Mouse (Mus musculus) neural tube, embryonic 15.5 days (tissue): ENCODE measurements around the gene Npdc1. TPM values are rescaled to one million over a fixed set of nuclear protein-coding genes. Genes with fewer than 3 reads are reported as not detected.

Experiments used
- ATAC-seq: fragments of 200-750 bp; cut with Nextera tagmentation; 2 replicates; pipeline ENCODE4 v1.8.0; 2017; ENCODE audit warnings: mild to moderate bottlenecking, moderate TSS enrichment, moderate library complexity; ENCODE audit not compliant: low FRiP score
- H3K27ac ChIP-seq: fragments of 300-500 bp; sonication (generic); replicated peaks from 2 replicates; pipeline ENCODE4 v1.5.1; 2015; ENCODE audit warnings: mild to moderate bottlenecking, inconsistent platforms
- H3K27me3 ChIP-seq: fragments of 300-500 bp; sonication (generic); replicated peaks from 2 replicates; pipeline ENCODE4 v1.6.1; 2015; ENCODE audit warnings: inconsistent platforms
- H3K36me3 ChIP-seq: fragments of 300-500 bp; sonication (generic); 2 replicates; pipeline ENCODE4 v1.6.1; 2015; ENCODE audit warnings: inconsistent platforms
- H3K4me1 ChIP-seq: fragments of 300-500 bp; sonication (generic); 2 replicates; pipeline ENCODE4 v1.6.1; 2015; ENCODE audit warnings: inconsistent platforms
- H3K4me2 ChIP-seq: fragments of 300-500 bp; sonication (generic); 2 replicates; pipeline ENCODE4 v1.6.1; 2015; ENCODE audit warnings: inconsistent platforms, mild to moderate bottlenecking, moderate library complexity
- H3K4me3 ChIP-seq: fragments of 300-500 bp; sonication (generic); replicated peaks from 2 replicates; pipeline ENCODE4 v1.5.1; 2015; ENCODE audit warnings: mild to moderate bottlenecking, inconsistent platforms
- H3K9ac ChIP-seq: fragments of 300-500 bp; sonication (generic); replicated peaks from 2 replicates; pipeline ENCODE4 v1.6.1; 2015; ENCODE audit warnings: mild to moderate bottlenecking, inconsistent platforms
- H3K9me3 ChIP-seq: fragments of 300-500 bp; sonication (generic); replicated peaks from 2 replicates; pipeline ENCODE4 v1.6.1; 2016; ENCODE audit warnings: inconsistent platforms
- WGBS: fragments of 180-500 bp; shearing (Covaris S2); methylation state at CpG from one replicate; pipeline ENCODE4 v1.1.7; 2015; ENCODE audit warnings: mixed read lengths; 5-methylcytosine and 5-hydroxymethylcytosine counted together
- polyA plus RNA-seq: library from polyadenylated mRNA; unstranded; fragments of >200 nt; fragmentation: Nextera tagmentation; extraction: Ambion mirVana; gene quantifications from 2 replicates; pipeline ENCODE4 v1.2.1, GENCODE M21; 2015

Gene Npdc1
- polyA plus RNA-seq, 1 experiment from 2014 or later = 483 TPM

- H3K27ac ChIP-seq = no peak within 1 kb of the TSS
- 75% methylated on average over 17 of the region's 17 CpGs for WGBS
- peaks cover 3% of the 10 kb centered on the region; the same call in 1 of the 2 replicates for H3K4me1 ChIP-seq
- no peaks in the 10 kb centered on the region for H3K9me3 ChIP-seq
- peaks cover 21% of the 10 kb centered on the region for H3K27me3 ChIP-seq
- no peaks in the 10 kb centered on the region for H3K36me3 ChIP-seq
- no peak within 1 kb of the TSS for H3K4me2 ChIP-seq
- no peak within 1 kb of the TSS for H3K4me3 ChIP-seq
- no peak for ATAC-seq
- H3K9ac ChIP-seq = no peak within 1 kb of the TSS
Measured at GRCm38 (mm10) chr2:25422587-25423410, 23.6 kb downstream of the Npdc1 start, which contains the start of gene Fut7. TSS of gene Fut7 (plus strand) at chr2:25423267.

DNA sequence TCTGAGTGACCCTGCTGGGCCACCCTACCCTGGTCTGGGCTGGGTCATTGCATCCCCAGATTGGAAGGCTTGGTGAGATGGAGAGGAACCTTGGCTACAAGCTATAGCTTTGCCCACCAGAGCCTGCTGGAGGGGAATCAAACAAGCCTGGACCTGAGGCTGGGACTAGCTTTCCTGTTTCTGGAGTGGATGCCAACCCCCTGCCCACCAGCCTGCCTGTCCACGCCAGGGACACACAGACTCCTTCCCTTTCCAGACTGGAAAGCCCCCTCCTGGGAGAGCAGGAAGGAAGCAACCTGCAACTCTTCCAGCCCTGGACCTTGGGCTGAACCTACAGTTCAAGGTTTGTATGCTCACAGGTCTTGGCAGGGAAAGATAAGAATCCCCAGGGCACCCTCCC is 24.5 kb downstream of the Npdc1 start:
- no peak for ATAC-seq
- Histone ChIP-seq H3K4me3 (no peak overlapping the region), H3K27ac (no peak overlapping the region), H3K36me3 (no peaks in the 10 kb centered on the region), H3K27me3 (peaks cover 21% of the 10 kb centered on the region), H3K9ac (no peak overlapping the region), H3K4me2 (no peak overlapping the region), H3K9me3 (no peaks in the 10 kb centered on the region), H3K4me1 (peaks cover 8% of the 10 kb centered on the region)
- 71% methylated on average over 1 of the region's 1 CpGs for WGBS

- H3K9me3 ChIP-seq = no peaks in the 10 kb centered on the region
- no peak for ATAC-seq
- peaks cover 24% of the 10 kb centered on the region for H3K4me1 ChIP-seq
- H3K4me2 ChIP-seq = no peak overlapping the region
- 0 out of 2 replicates have a peak overlapping the region, but pooled peaks have one; percentile 1 for H3K9ac ChIP-seq
- peaks cover 21% of the 10 kb centered on the region for H3K27me3 ChIP-seq
- 48% methylated on average over 27 of the region's 27 CpGs for WGBS
- H3K36me3 ChIP-seq = no peaks in the 10 kb centered on the region
- no peak overlapping the region for H3K4me3 ChIP-seq
- H3K27ac ChIP-seq = no peak overlapping the region
Measured at GRCm38 (mm10) chr2:25425481-25425880, 26.3 kb downstream of the Npdc1 start.

DNA sequence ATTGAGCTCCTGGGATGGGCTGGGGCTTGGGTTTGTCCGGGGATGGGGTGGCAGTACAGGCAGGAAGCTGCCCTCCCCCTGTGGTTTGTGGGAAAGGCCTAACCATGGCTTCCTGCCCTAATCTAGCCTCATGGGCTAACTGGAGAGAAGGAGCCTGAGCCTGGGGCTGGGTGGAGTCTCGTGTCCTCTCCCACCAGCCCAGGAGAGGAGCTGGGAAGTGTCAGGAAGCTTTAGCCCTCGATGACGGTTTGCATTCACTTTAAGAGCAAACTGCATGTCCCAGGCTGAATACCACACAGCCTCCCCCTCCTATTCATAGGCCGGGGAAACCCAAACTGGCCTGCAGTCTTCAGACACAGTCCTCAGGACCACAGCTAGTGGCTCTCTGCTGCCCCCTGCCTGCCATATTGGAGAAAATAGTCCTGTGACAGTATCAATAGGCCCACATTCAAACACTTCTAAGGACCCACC is 27.6 kb downstream of the Npdc1 start:
- Histone ChIP-seq H3K4me3 (no peak overlapping the region), H3K9me3 (no peaks in the 10 kb centered on the region), H3K4me1 (peaks cover 36% of the 10 kb centered on the region), H3K27me3 (peaks cover 21% of the 10 kb centered on the region), H3K4me2 (no peak overlapping the region), H3K9ac (no peak overlapping the region), H3K27ac (no peak overlapping the region), H3K36me3 (no peaks in the 10 kb centered on the region)
- WGBS = 37% methylated on average over 5 of the region's 5 CpGs
- ATAC-seq = no peak

- no peak overlapping the region for H3K27ac ChIP-seq
- no peak for ATAC-seq
Measured at GRCm38 (mm10) chr2:25427256-25427655, 28.1 kb downstream of the Npdc1 start.

DNA sequence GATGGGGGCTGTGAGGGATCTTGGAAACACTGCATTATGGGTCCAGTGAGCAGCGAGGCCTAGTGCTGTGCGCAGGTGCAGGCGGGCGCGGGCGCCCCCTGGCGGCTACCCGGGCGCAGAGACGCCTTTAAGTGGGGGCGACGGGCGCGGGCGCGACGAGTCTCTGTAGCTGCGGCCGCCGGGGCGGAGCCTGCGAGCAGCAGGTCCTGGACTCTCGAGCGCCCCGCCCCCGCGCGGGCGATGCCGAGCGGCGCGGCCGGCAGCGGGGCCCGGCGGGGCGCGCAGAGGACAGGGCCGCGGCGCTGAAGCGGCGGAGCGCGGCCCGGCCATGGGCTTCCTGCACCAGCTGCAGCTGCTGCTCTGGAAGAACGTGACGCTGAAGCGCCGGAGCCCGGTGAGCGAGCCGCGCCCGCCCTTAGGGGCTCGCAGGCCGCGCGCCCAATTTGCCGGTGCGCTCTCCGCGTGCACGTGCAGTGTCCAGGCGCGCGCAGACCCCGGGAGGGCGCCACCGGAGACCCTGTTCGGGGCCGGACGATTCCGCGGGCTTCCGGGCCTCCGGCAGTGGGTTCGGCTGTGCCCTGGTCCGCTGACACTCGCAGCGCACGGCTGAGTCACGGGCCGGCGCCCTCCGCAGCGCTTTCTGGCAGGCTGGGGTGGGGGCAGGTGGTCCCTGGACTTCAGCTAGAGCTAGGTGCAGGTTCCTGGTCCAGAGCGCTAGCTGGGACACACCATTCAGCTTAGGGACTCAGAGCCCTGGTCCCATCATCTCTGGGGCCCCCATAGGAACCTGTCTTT is 29.5 kb downstream of the Npdc1 start, which contains the start of gene Abca2:
Gene Abca2 (plus strand): TSS at position 262 of the 795 bp plus-strand sequence.
- H3K4me2 ChIP-seq = peak within 1 kb of the TSS; percentile 79
- H3K27me3 ChIP-seq = peaks cover 10% of the 10 kb centered on the region
- peaks cover 41% of the 10 kb centered on the region for H3K4me1 ChIP-seq
- no peaks in the 10 kb centered on the region for H3K9me3 ChIP-seq
- H3K36me3 ChIP-seq = peaks cover 8% of the 10 kb centered on the region; the same call in 1 of the 2 replicates
- under 1% methylated on average over 72 of the region's 89 CpGs for WGBS
- H3K4me3 ChIP-seq = peak within 1 kb of the TSS; percentile 79
- H3K27ac ChIP-seq = peak within 1 kb of the TSS; percentile 91
- peak within 1 kb of the TSS; percentile 86 for H3K9ac ChIP-seq
- peak; percentile 91 for ATAC-seq

More at GRCm38 (mm10) chr2:25427256-25427655, 28.1 kb downstream of the Npdc1 start:
- Histone ChIP-seq H3K9ac (no peak overlapping the region), H3K4me1 (peaks cover 38% of the 10 kb centered on the region), H3K36me3 (no peaks in the 10 kb centered on the region), H3K4me2 (no peak overlapping the region), H3K27me3 (peaks cover 21% of the 10 kb centered on the region), H3K4me3 (no peak overlapping the region), H3K9me3 (no peaks in the 10 kb centered on the region)
- 92% methylated on average over 5 of the region's 5 CpGs for WGBS

DNA sequence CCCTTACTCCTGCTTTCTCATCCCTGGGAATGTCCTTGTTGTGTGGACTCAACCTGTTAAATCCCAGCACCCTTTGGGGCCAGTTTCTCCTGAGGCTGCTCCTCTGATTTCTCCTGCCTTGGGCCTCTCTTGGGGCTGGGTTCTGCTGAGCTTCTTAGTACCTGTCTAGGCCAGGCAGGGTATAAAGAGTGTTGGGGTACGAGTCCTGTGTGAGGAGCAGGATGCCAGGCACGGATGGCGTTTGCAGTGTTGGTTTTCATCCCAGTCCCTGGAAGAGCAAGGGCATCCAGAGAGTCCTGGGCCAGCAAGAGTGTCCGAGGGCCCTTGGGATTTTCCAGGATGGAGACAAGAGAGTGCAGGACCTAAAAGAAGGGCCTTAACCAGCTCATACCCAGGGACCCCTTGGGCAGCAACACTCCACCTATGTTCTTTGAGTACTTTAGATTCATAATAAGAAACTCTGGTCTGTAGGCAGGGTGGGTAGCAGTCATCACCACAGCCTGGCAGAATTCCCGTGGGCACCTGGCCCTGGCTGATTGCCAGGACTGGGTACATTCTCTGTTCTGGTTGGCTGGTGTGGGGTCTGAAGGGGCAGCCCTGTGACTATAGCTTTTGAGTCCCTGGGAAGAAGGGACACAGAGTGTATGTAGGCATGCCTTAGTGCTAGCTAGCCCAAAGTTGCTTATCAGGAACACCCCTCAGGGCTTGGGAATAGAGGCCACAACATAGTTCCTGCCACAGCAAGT is 30.5 kb downstream of the Npdc1 start:
- Histone ChIP-seq H3K4me1 (peaks cover 41% of the 10 kb centered on the region), H3K9ac (peak overlapping the region; percentile 86), H3K9me3 (no peaks in the 10 kb centered on the region), H3K27me3 (peaks cover 9% of the 10 kb centered on the region), H3K4me2 (peak overlapping the region; percentile 79), H3K4me3 (peak overlapping the region; percentile 79), H3K27ac (peak overlapping the region; percentile 91; the same call in 1 of the 2 replicates), H3K36me3 (peaks cover 18% of the 10 kb centered on the region)
- no peak for ATAC-seq
- 59% methylated on average over 5 of the region's 5 CpGs for WGBS

DNA sequence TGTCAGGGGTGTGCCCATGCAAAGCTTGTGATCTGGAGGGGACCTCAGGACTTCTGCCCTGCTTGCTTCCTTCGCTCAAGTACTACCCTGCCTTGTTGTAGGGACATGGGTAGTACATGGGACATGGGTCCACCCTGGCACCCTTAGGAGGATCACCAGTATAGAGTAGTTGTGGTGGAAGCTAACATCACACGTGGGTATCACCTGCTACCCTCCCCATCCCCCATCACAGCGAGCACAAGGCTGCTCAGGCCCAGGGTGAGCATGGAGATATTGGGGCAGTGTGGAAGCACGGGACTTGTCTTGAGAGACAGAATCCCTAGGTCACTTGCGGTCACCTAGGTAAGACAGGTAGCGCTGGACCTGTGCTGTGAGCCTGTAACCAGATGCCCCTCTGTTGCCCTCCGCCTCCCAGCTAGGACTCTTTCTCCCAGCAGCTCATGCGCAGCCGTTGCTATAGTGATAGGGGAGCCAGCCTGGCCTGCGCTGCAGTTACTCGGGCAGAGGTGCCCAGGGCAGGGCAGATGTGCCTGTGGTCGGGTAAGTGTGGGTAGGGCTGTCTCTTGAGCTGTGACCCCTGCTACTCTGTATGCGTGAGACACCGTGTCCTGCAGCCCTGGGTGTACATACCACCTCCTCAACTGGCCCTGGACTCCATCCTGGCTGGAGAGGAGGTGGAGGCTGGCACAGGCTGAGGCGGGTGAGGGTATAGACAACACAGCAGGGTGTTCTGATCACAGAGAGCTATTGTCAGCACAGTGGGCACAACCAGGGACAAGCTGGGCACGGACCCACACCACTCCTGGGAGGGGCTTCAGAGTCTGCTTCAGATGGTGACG is 31.5 kb downstream of the Npdc1 start:
- Histone ChIP-seq H3K27ac (no peak overlapping the region), H3K9ac (peak overlapping the region; percentile 30; the same call in 1 of the 2 replicates), H3K36me3 (peaks cover 28% of the 10 kb centered on the region), H3K9me3 (no peaks in the 10 kb centered on the region), H3K4me2 (peak overlapping the region; percentile 79), H3K4me1 (peaks cover 41% of the 10 kb centered on the region), H3K4me3 (no peak overlapping the region; the same call in 1 of the 2 replicates), H3K27me3 (no peaks in the 10 kb centered on the region; the same call in 1 of the 2 replicates)
- WGBS = 56% methylated on average over 17 of the region's 17 CpGs
- ATAC-seq = no peak

GRCm38 (mm10) chr2:25431308-25431855 is 32.2 kb downstream of the Npdc1 start:
- Histone ChIP-seq H3K4me3 (no peak overlapping the region), H3K27ac (no peak overlapping the region), H3K9me3 (no peaks in the 10 kb centered on the region), H3K27me3 (no peaks in the 10 kb centered on the region; the same call in 1 of the 2 replicates), H3K4me1 (peaks cover 41% of the 10 kb centered on the region), H3K36me3 (peaks cover 35% of the 10 kb centered on the region), H3K9ac (peak overlapping the region; percentile 30; the same call in 1 of the 2 replicates), H3K4me2 (peak overlapping the region; percentile 79)
- 54% methylated on average over 6 of the region's 6 CpGs for WGBS
- no peak for ATAC-seq
